Mouse (Mus musculus) heart, adult 2 months (tissue): Measurements from ENCODE around the gene Ly6g6c.

Source experiments
- CTCF ChIP-seq: fragments of 200-600 bp; IDR thresholded peaks from 2 replicates; pipeline ENCODE4 v1.8.1; 2022; ENCODE audit warnings: antibody characterized with exemption, mild to moderate bottlenecking, moderate library complexity
- EP300 ChIP-seq: fragments of 200-500 bp; IDR thresholded peaks from 2 replicates; pipeline ENCODE4 v1.6.1; 2011; ENCODE audit warnings: low read depth, low read length, control low read depth; ENCODE audit not compliant: insufficient read depth

DNA sequence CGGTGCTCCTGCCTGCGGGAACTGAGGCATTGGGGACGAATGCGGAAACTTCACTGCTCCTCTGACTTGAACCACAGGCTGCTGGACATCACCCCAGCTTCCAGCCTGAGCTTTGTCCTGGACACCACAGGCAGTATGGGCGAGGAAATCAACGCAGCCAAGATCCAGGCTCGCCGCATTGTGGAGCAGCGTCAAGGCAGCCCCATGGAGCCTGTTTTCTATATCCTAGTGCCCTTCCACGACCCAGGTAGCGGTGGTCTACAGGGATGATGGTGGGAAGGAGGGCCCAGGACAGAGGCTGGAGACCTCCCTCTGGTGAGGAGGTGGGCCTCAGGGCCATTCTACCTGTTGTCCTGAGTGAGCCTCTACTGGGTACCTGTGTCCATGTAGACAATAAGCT lies 45.3 kb upstream of the Ly6g6c start:
- TF ChIP-seq CTCF (no peak), EP300 (no peak)
